Mouse (Mus musculus) CH12.LX (cell line): ENCODE results near the gene Unc119b. TPM values are rescaled to one million over a fixed set of nuclear protein-coding genes. Genes with fewer than 3 reads are reported as not detected.

Source experiments
- DNase-seq: peaks from one replicate; pipeline ENCODE4 v3.0.0-alpha.2; 2013; ENCODE audit errors: extremely low read depth
- H3K27ac ChIP-seq: 2 replicates; pipeline ENCODE4 v1.5.1; 2012; ENCODE audit warnings: low read depth, mild to moderate bottlenecking, control low read depth, moderate library complexity; ENCODE audit not compliant: insufficient read depth
- H3K27me3 ChIP-seq: replicated peaks from 2 replicates; pipeline ENCODE3; 2012; ENCODE audit warnings: inconsistent platforms
- H3K36me3 ChIP-seq, 2 experiments: replicated peaks in 1 of 2; 2 replicates each; pipeline versions ENCODE3 to v1.6.1; 2012; ENCODE audit warnings: inconsistent platforms in 1 of 2, low read length in 1 of 2, mild to moderate bottlenecking in 1 of 2, mixed read lengths in 1 of 2, moderate library complexity in 1 of 2; ENCODE audit not compliant: control insufficient read depth in 1 of 2, insufficient read depth in 1 of 2
- H3K4me1 ChIP-seq, 2 experiments: 2 replicates each; pipeline ENCODE4 v1.6.1; 2012; ENCODE audit warnings: inconsistent platforms in 1 of 2, moderate library complexity in 1 of 2; ENCODE audit not compliant: insufficient read depth in 2 of 2, control insufficient read depth in 1 of 2
- H3K4me2 ChIP-seq: 2 replicates; pipeline ENCODE4 v1.6.1; 2012; ENCODE audit warnings: low read depth, mild to moderate bottlenecking, control low read depth; ENCODE audit not compliant: poor library complexity, insufficient read depth, severe bottlenecking
- H3K4me3 ChIP-seq, 3 experiments: fragments of 150-350 bp in 1 of 3; sonication (generic) in 1 of 3; replicated peaks in 1 of 3; 2 replicates each; pipeline versions ENCODE3 to v1.5.1; 2011 to 2012; ENCODE audit warnings: low read depth in 2 of 3, low read length in 2 of 3, mild to moderate bottlenecking in 2 of 3, moderate library complexity in 2 of 3, control low read depth in 1 of 3, improper control_type of control experiment in 1 of 3, inconsistent platforms in 1 of 3, mixed read lengths in 1 of 3; ENCODE audit not compliant: poor library complexity in 1 of 3
- H3K79me2 ChIP-seq: replicated peaks from 2 replicates; pipeline ENCODE4 v1.6.1; 2012; ENCODE audit warnings: mild to moderate bottlenecking, moderate library complexity; ENCODE audit not compliant: control insufficient read depth, poor library complexity, insufficient read depth, severe bottlenecking; ENCODE audit errors: extremely low read depth
- H3K9ac ChIP-seq: 2 replicates; pipeline ENCODE4 v1.6.1; 2012; ENCODE audit warnings: low read depth, mild to moderate bottlenecking, control low read depth, moderate library complexity; ENCODE audit not compliant: insufficient read depth
- H3K9me3 ChIP-seq: replicated peaks from 2 replicates; pipeline ENCODE3; 2012; ENCODE audit warnings: low read length, inconsistent platforms, mixed read lengths
- CTCF ChIP-seq, 2 experiments: IDR thresholded peaks in 1 of 2; conservative IDR thresholded peaks in 1 of 2; 2 replicates each; pipeline ENCODE4 v1.5.1; 2011 to 2012; ENCODE audit warnings: low read depth in 2 of 2, low read length in 2 of 2, improper control_type of control experiment in 1 of 2, inconsistent platforms in 1 of 2, mild to moderate bottlenecking in 1 of 2, moderate library complexity in 1 of 2
- MAX ChIP-seq: IDR thresholded peaks from 2 replicates; pipeline ENCODE4 v1.6.1; 2011; ENCODE audit warnings: low read length, improper control_type of control experiment
- MXI1 ChIP-seq: IDR thresholded peaks from 2 replicates; pipeline ENCODE4 v1.6.1; 2011; ENCODE audit warnings: mild to moderate bottlenecking, low read depth, low read length, improper control_type of control experiment
- NRF1 ChIP-seq: IDR thresholded peaks from 2 replicates; pipeline ENCODE4 v1.6.1; 2014; ENCODE audit warnings: low read depth, mild to moderate bottlenecking, inconsistent platforms, low read length, improper control_type of control experiment, moderate library complexity
- RAD21 ChIP-seq: IDR thresholded peaks from 2 replicates; pipeline ENCODE4 v1.6.1; 2011; ENCODE audit warnings: low read depth, mild to moderate bottlenecking, low read length, improper control_type of control experiment, moderate library complexity
- RCOR1 ChIP-seq: conservative IDR thresholded peaks from 2 replicates; pipeline ENCODE4 v1.6.1; 2012; ENCODE audit warnings: low read depth, mild to moderate bottlenecking, inconsistent platforms, low read length, improper control_type of control experiment
- SIN3A ChIP-seq: IDR thresholded peaks from 2 replicates; pipeline ENCODE4 v1.6.1; 2012; ENCODE audit warnings: low read length, improper control_type of control experiment, inconsistent platforms
- ZNF384 ChIP-seq: IDR thresholded peaks from 2 replicates; pipeline ENCODE4 v1.6.1; 2012; ENCODE audit warnings: low read depth, low read length, improper control_type of control experiment, inconsistent platforms
- dilution Hi-C: fragments of 300-500 bp; cut with MboI; formaldehyde crosslinking; loops from 2 replicates; pipeline ENCODE4 v1.14.3; 2020; ENCODE audit warnings: low sequenced_read_pairs; ENCODE audit not compliant: extremely low pct_unique_long_range_greater_than_20kb, extremely low pct_ligation_motif_present
- in situ Hi-C: fragments of 300-500 bp; cut with MboI; formaldehyde crosslinking; loops from 3 replicates; pipeline ENCODE4 v1.14.3; 2019; ENCODE audit warnings: low sequenced_read_pairs, low pct_ligation_motif_present, low pct_unique_long_range_greater_than_20kb, mixed read lengths
- polyA plus RNA-seq: library from polyadenylated mRNA; unstranded; fragments of >175 nt; gene quantifications from 2 replicates; pipeline ENCODE4 v1.2.1, GENCODE M21; 2012; ENCODE audit warnings: low read depth; ENCODE audit not compliant: insufficient read length
- total RNA-seq, 2 experiments: library from RNA; depleted of rRNA; stranded (reverse); fragments of 300-350 nt in 1 of 2; fragments of >200 nt in 1 of 2; gene quantifications; 2 replicates each; pipeline ENCODE4 v1.2.3; 2012 to 2014

Unc119b gene
- total and polyA plus RNA-seq, 3 experiments: 13.3 to 22.6 (median 18.4) TPM

- Histone ChIP-seq H3K4me1 (peaks cover 0 to 10% of the 10 kb centered on the region in 2 experiments; a peak in 1 of 4 replicates), H3K27ac (no peak overlapping the region), H3K4me3 (no peak overlapping the region), H3K36me3 (peaks cover 53 to 92% of the 10 kb centered on the region in 2 experiments), H3K27me3 (no peaks in the 10 kb centered on the region), H3K4me2 (no peak overlapping the region), H3K9me3 (peaks cover 4% of the 10 kb centered on the region), H3K9ac (no peak overlapping the region), H3K79me2 (no peaks in the 10 kb centered on the region)
- TF ChIP-seq ZNF384: no peak
- no peak for TF ChIP-seq CTCF (conservative IDR thresholded peaks at IDR 0.05 in 1 of 2, IDR thresholded peaks at IDR 0.05 in 1 of 2; ENCODE audit: low read depth in 2 of 2, low read length in 2 of 2)
- no peak for TF ChIP-seq RCOR1
- in situ Hi-C loops: no loop called here
- dilution Hi-C loops: no loop called here
- DNase-seq: no peak
Observed at GRCm38 (mm10) chr5:115091015-115091414, 43.8 kb downstream of the Unc119b start.

GRCm38 (mm10) chr5:115089592-115090268 is 45.0 kb downstream of the Unc119b start:
- Histone ChIP-seq H3K79me2 (no peaks in the 10 kb centered on the region), H3K9ac (no peak overlapping the region), H3K4me2 (no peak overlapping the region), H3K4me1 (peaks cover 0 to 10% of the 10 kb centered on the region in 2 experiments; a peak in 1 of 4 replicates), H3K9me3 (peaks cover 4% of the 10 kb centered on the region), H3K27ac (no peak overlapping the region), H3K27me3 (no peaks in the 10 kb centered on the region), H3K36me3 (peaks cover 45 to 90% of the 10 kb centered on the region in 2 experiments), H3K4me3 (no peak overlapping the region)
- no peak for DNase-seq
- dilution Hi-C loops (no loop called here), in situ Hi-C loops (no loop called here)
- peak in 1 of 2 experiments; percentile 24; a peak in 1 of 4 replicates for TF ChIP-seq CTCF (conservative IDR thresholded peaks at IDR 0.05 in 1 of 2, IDR thresholded peaks at IDR 0.05 in 1 of 2; ENCODE audit: low read depth in 2 of 2, low read length in 2 of 2)
- no peak for TF ChIP-seq MXI1

GRCm38 (mm10) chr5:115085675-115086074 is 49.1 kb downstream of the Unc119b start:
- peaks cover 0 to under 1% of the 10 kb centered on the region in 2 experiments; a peak in 1 of 4 replicates for H3K4me1 ChIP-seq
- TF ChIP-seq SIN3A: no peak
- no peak for TF ChIP-seq NRF1
- no peak for TF ChIP-seq RAD21
- TF ChIP-seq MAX: no peak
- TF ChIP-seq, all 38 proteins: peak for 0
- in situ Hi-C loops: no loop called here
- dilution Hi-C loops: no loop called here
- Histone ChIP-seq H3K27me3 (no peaks in the 10 kb centered on the region), H3K27ac (no peak overlapping the region), H3K9ac (no peak overlapping the region), H3K79me2 (no peaks in the 10 kb centered on the region), H3K9me3 (peaks cover 4% of the 10 kb centered on the region), H3K4me2 (no peak overlapping the region), H3K4me3 (no peak overlapping the region), H3K36me3 (peaks cover 52 to 86% of the 10 kb centered on the region in 2 experiments)
- no peak for DNase-seq
